Mouse (Mus musculus): Measurements from ENCODE around the gene Foxn3.

The Foxn3 gene

GRCm38 (mm10) chr12:99343378-99343777 is 220.0 kb downstream of the Foxn3 start:
- DNase-seq, result no peak

DNA sequence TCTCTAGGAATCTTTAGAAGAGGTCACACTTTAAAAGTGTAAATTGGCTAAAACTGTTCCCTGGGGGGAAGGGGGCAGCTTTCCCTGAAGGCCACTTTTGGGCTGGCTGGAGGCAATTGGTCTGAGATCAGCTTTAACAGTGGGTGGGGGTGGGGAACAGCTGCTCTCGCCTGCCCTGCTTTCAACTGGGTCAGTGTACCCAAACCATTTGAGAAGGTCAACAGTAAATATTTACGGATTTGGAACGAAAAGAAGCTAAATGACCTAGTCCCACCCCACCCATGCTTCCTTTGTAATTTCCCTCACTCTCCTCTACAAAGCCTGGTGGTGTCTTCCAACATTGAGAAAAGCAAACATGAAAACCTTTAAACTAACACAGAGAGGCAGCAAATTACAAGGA is 221.2 kb downstream of the Foxn3 start:
- DNase-seq, result no peak

- no peak for DNase-seq
Measured at GRCm38 (mm10) chr12:99341751-99342150, 221.6 kb downstream of the Foxn3 start.

DNA sequence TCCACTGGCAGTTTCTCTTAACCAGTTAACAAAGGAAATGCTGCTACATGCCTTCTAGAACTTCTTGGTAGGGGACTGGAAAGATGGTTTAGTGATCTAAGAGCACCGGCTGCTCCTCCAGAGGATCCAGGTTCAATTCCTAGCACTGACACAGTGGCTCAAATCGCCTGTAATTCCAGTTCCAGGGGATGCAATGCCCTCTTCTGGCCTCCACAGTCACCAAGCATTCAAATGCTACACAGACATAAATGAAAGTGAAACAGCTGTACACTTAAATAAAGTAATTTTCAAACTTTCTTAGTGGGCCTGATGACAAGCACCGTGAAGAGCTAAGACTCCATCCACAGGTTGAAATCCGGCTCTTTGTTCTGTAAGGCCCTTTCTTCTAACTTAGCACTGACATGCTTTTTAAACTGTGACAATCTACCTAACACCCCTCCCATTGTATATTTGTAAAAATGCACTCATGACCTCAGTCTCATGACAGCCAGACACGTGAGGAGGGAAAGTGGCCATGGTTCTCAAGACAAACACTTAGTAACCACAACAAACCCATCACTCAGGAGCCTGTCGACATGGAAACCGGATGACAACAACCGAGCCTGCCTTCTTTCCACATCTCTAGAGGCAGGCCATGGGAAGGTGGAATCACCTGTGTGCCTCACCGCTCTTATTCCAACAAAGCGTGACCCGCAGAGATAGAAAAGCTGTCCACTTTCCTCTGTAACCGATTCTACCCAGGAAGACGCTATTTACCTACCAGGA is 222.8 kb downstream of the Foxn3 start:
- no peak for DNase-seq

GRCm38 (mm10) chr12:99339640-99340325 is 223.6 kb downstream of the Foxn3 start:
- DNase-seq, result no peak

DNA sequence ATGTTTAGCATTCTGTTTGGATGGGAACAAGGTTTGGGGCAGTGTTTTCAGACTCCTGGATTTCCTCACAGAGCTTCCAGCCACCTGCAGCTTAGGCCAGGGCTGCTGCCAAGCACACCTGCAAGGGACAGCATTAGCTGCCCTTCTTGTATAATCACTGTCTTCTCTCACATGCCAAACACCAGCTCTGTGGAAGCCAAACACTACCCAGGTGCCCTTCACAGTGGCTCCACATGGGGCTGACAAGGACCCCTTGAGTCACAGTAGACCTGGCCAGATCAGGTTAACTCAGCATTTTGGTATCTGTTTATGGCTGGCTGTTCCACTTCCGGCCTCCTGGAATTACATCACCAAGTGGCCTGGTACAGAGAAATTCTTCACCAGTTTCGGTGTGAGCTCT is 224.6 kb downstream of the Foxn3 start:
- no peak for DNase-seq

- DNase-seq, result no peak
Measured at GRCm38 (mm10) chr12:99337171-99337435, 226.3 kb downstream of the Foxn3 start.

DNA sequence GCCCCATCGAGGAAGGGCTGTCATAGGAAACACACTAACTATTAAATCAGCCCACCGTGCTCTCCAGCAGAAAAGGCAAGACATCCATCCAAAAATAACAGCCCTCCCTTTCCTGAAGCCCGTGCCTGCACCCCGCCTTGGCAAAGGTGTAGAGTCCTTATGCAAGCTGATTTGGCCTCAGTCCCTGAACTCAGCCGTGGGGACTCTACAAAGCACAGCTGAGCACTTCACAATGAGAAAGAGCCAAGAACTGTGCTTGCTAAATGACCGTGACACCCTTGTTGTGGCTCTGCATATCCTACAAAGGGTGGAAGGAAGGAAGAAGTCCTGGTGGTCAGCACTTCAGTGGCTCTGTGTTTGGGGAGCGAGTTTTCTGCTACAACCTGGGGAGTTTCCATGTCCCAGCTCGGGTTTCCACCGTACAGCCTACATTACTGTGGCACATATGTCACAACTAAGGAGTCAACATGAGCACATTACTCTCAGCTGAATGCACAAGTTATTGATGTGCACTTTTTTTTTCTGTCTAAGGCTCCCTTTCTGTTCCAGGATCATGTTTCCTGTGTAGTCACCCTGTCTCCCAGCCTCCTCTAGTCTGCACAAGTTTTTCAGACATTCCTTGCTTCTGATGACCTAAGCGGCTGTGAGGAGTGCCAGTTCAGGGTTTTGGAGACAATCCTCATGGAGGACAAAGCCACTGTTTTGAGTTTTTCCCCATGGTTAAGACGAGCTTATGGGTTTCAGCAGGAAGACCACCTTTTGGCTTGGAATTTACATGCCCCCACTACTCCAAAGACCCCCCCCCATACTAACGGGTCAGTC is 226.8 kb downstream of the Foxn3 start:
- no peak for DNase-seq

GRCm38 (mm10) chr12:99335628-99336027 is 227.8 kb downstream of the Foxn3 start:
- DNase-seq, result no peak

- no peak for DNase-seq
Measured at GRCm38 (mm10) chr12:99334026-99334425, 229.4 kb downstream of the Foxn3 start.

DNA sequence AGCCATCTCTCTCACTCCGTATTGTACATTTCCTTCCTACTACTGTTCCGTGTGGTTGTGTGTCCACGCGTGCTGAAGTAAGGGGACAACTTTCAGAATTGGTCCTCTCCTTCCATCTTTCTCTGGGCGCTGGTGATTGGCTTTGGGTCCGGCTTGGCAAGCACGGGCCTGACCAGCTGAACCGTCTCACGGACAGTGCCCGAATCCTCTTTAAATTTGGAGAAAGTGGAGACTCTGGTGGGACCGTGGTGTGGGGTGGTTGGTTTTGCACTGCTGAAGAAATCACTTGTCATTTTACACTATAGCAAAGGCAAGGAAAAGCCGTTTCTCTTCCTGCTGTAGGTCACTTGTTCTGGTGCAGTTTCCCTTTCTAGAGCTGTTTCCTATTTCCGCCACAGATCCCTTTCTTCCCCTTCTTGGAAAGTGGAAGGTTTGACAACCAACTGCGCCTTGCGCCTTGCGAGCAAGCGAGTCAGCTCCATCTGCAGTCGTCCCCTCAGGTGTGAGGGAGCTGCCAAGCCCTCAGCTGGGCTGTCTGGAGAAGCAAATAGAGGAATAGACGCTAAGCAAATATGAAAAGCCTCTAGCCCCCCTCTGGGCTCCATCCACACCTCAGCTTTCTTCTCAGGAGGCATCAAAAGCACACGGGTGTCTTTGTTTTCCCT is 229.9 kb downstream of the Foxn3 start:
- no peak for DNase-seq

DNA sequence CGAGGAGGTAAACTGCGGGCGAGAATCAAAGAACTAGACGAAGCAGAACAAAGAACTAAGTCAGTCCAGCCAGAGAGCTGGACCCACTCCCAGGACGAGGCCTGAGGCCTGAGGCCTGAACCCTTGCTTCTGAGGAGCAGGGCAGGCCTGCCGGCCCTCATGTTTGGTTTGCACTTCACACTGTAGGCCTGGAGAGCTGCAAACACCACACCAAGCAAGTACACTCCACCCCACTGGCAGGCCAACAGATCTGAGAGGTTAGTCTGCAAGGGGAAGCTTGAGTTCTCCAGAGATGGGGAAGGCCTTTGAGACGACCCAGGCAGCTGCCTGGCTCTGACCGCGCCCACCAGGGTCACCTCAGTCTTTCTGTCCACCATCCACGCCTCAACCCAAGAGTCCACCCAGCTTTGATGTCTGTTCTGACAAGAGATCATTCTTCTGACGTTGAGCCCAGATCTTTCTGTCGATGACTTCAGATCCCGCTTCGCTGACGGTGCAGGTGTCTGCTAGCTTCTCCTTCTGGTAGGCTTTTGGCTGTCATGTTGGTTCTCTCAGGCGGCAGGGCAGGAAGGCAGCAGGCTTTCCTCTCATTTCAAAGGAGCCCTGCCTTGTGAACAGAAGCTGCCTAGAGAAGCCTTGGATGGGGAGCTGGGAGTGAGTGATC is 231.1 kb downstream of the Foxn3 start:
- DNase-seq, result peak; percentile 58

- peak; percentile 53 for DNase-seq
Measured at GRCm38 (mm10) chr12:99331341-99331947, 231.9 kb downstream of the Foxn3 start.

DNA sequence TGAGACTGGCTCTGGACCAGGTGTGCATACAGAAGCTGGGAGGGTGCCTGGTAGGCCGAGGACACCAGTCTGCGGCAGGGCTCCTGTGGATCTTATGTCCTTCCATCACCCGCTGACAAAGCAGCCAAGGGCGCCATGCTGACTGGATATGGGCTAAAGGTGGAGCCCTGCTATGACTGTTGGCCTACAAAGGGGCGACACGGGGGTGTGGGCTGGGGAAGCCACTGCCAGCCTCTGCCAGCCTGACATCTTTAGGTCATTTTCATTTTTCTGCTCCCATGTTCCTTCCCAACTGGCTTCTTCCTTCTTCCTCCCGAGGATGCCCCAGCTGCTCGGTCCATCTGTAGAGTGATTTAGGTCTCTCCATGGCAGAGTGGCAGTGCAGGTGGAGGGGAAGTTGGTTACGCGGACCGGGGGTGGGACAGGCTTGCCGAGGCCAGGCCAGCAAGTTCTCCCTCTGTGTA is 232.5 kb downstream of the Foxn3 start:
- DNase-seq, result peak; percentile 37

DNA sequence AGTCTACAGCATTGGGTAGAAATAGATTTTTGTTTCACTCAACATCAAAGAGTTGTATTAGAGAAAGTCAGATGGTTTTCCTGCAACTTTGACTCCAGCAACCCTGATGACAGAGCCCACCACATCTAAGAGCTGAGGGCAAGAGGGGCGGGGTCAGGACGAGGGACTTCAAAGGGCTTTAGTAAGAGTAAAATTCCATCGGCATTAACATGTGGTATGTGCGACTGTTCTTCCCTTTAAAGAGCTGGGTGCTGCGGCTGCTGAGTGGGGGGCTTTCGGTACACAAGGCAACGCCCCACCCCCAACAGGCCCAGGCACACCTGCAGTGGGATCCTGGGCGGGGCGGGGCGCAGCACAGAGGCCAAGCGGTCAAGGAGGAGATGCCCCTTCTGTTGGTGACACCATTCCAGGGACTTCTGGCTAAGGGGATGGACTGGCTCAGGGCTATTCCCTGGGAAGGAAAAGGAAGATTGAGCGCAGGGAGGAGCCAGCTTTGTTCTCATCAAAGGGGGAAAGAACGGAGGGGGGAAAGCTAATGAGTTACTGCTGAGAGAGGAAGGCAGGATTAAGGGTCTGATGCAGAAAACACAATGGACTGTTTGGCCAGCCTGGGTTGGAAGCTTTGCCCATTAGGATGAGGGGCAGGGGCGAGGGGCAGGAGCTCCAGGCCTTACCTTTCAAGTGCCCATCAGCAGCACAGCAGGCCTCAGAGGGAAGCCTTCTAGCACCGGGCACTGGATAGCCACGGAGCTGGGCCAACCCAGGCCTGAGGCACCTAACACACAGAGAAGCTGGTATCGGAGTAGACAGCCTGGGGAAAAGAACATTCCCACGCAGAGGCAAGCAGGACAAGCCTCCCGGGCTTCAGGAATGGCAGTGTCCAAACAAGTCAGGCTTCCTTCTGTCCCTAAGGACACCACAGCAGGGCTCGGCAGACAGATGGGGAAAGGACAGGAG is 233.8 kb downstream of the Foxn3 start:
- peak; percentile 79 for DNase-seq

GRCm38 (mm10) chr12:99326157-99326556 is 237.2 kb downstream of the Foxn3 start:
- DNase-seq, result no peak

- peak; percentile 51 for DNase-seq
Measured at GRCm38 (mm10) chr12:99321633-99322431, 241.6 kb downstream of the Foxn3 start.

GRCm38 (mm10) chr12:99320966-99321496 is 242.4 kb downstream of the Foxn3 start:
- no peak for DNase-seq

GRCm38 (mm10) chr12:99319896-99320295 is 243.5 kb downstream of the Foxn3 start:
- DNase-seq, result no peak

DNA sequence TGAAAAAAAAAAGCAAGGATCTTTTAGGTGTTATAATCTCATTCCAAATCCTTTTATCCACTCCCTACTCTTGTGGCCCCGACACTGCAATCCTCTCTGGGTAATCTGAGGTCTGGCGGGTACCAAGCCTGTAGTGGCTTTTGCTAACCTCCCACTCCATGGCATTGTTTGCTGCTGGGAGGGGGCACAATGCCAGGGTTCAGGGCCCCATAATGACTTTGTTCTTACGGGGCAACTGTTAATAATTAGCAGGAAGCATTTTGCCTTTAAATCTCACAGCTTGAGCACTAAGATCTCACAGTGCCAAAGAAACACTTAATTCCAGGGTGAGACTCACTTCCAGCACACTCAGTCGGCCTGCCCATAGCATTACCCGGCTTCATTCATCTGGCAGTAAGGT is 244.2 kb downstream of the Foxn3 start:
- DNase-seq, result no peak

Measured in thymus, postnatal 14 days (tissue).